Mouse (Mus musculus): ENCODE data around the gene Cetn2.
A peak's percentile ranks its signal among the peaks of the same experiment; 100 is the strongest.

DNA sequence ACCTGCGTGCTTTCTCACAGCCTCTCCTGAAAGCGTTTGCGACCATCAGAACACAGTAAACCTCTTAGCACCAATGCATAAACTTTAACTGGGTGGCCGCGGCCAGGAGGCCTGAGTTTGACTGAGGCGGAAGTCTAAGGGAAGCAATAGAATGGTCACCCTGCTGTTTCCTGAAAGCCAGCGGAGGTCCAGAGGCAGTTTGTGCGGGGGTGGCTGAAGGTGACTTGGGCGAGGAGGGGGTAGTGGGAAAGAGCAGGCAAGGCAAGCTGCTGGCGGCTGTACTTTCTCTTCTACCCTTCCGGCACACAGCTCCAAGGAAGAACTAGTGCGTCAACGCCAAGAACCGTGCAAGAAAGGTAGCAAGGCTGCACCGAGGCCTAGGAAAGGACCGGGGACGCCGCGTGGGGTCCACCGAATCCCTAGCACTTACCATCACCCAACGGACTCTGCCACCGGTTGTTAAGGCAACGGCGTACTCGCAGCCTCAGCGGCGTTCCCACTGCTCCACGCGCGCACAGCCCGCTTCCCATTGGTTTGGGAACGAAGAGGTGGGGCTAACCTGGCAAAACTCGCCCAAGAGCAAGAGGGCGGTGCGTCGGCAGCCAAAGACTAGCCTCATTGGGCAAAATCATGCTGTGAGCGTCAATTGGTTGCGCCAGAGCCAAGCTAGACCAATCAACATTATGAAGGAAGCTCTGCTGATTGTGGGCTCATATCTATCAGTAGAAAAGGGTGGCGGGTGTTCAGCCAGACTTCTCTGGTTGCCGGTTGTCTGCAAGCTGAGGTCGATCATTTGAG, at the start of gene Cetn2, which contains the start of gene Nsdhl:
- peak; percentile 0 to 90; a peak in 3 of 4 replicates for TF ChIP-seq POLR2A (IDR thresholded peaks at IDR 0.05; ENCODE audit: control insufficient read depth in 1 of 2, insufficient read depth in 1 of 2, low read depth in 1 of 2, low read length in 2 of 2, poor library complexity in 1 of 2)
- TF ChIP-seq BHLHE40 (IDR thresholded peaks at IDR 0.05; ENCODE audit: borderline replicate concordance, low read depth, low read length), result no peak
- TF ChIP-seq CTCF (IDR thresholded peaks at IDR 0.05 in 2 of 3, conservative IDR thresholded peaks at IDR 0.05 in 1 of 3; ENCODE audit: control insufficient read depth in 1 of 3, insufficient read depth in 1 of 3, low read depth in 2 of 3, low read length in 3 of 3, poor library complexity in 1 of 3, severe bottlenecking in 1 of 3), result no peak
- TF ChIP-seq KAT2A (conservative IDR thresholded peaks at IDR 0.05; ENCODE audit: low read depth, low read length), result no peak
- TF ChIP-seq ZNF384 (IDR thresholded peaks at IDR 0.05; ENCODE audit: low read depth, low read length), result no peak
- TF ChIP-seq MXI1 (IDR thresholded peaks at IDR 0.05; ENCODE audit: low read depth, low read length), result peak; percentile 89
- no peak for TF ChIP-seq ETS1 (IDR thresholded peaks at IDR 0.05; ENCODE audit: low read depth, low read length)
- TF ChIP-seq ZKSCAN1 (IDR thresholded peaks at IDR 0.05; ENCODE audit: low read depth, low read length), result no peak
- TF ChIP-seq NRF1 (IDR thresholded peaks at IDR 0.05; ENCODE audit: insufficient read depth, low read depth, low read length, poor library complexity, severe bottlenecking), result 0 out of 2 replicates have a peak, but pooled peaks have one; percentile 35
- no peak for TF ChIP-seq USF2 (IDR thresholded peaks at IDR 0.05; ENCODE audit: borderline replicate concordance in 1 of 2, insufficient read depth in 1 of 2, low read depth in 1 of 2, low read length in 2 of 2)
- TF ChIP-seq EP300 (IDR thresholded peaks at IDR 0.05; ENCODE audit: low read depth in 1 of 2, low read length in 2 of 2), result no peak
- TF ChIP-seq ZMIZ1 (IDR thresholded peaks at IDR 0.05; ENCODE audit: low read depth, low read length), result no peak

Measured in MEL (cell line).